Comparison of ENCODE assay signal across 12 mouse cellular contexts in genomic region chr6:120194963-120195362, GRCm38 (mm10).
DNase-seq lines count a peak whose midpoint lies in the region; ATAC-seq and TF ChIP-seq lines count a peak whose summit lies in the region.
"Had no signal": no experiment of that assay in that cellular context is flagged by ENCODE, and none has a peak within 500 bp of the region (broad histone marks: within the 10 kb centered on the region; RNA-seq: fewer than 3 reads in every experiment).

No protein-coding gene starts in this region.

- no peak overlapping the region for H3K4me3 ChIP-seq in kidney, adult 2 months (ENCODE audit: insufficient read depth, low read depth, low read length)
- no peak overlapping the region for H3K4me3 ChIP-seq in kidney, embryonic 14.5 days (ENCODE audit: low read length)
- no peak overlapping the region for H3K4me3 ChIP-seq in lung, adult 2 months (replicated peaks; ENCODE audit: extremely low read depth, low read depth, low read length)
- H3K4me3 ChIP-seq in testis, adult 2 months (ENCODE audit: control insufficient read depth, low read depth, low read length) = no peak overlapping the region
- H3K4me3 ChIP-seq in liver, embryonic 11.5 days (ENCODE audit: low read depth, low read length) = no peak overlapping the region
- H3K4me3 ChIP-seq in midbrain, embryonic 16.5 days (ENCODE audit: low read depth, low read length) = no peak overlapping the region
- H3K4me3 ChIP-seq: hindbrain, embryonic 13.5 days; limb, embryonic 15.5 days had no signal

- 37% methylated on average over 7 of the region's 7 CpGs for WGBS in kidney, adult 2 months
- whole genome bisulfite sequencing in kidney, embryonic 14.5 days = 21% methylated on average over 7 of the region's 7 CpGs
- 43% methylated on average over 7 of the region's 7 CpGs for WGBS in lung, adult 2 months
- WGBS in liver, embryonic 11.5 days = 34% methylated on average over 7 of the region's 7 CpGs
- 22% methylated on average over 7 of the region's 7 CpGs for WGBS in midbrain, embryonic 16.5 days

- TF ChIP-seq CTCF in kidney, adult 2 months (conservative IDR thresholded peaks at IDR 0.05; ENCODE audit: insufficient read depth, insufficient read length, low read depth, low read length) = no peak
- no peak for TF ChIP-seq CTCF in lung, adult 2 months (IDR thresholded peaks at IDR 0.05; ENCODE audit: insufficient read depth, low read length)
- TF ChIP-seq CTCF in testis, adult 2 months (IDR thresholded peaks at IDR 0.05; ENCODE audit: control insufficient read depth, insufficient read depth, insufficient replicate concordance, low read depth, low read length) = no peak

- peak; percentile 56 for DNase-seq in kidney, adult 2 months
- peak; percentile 65 for DNase-seq in gastrocnemius, postnatal 14 days
- peak; percentile 78 for DNase-seq in lung, adult 2 months
- DNase-seq in thymus, postnatal 25 days = no peak
- DNase-seq in liver, embryonic 11.5 days (ENCODE audit: low spot score) = no peak
- DNase-seq: heart, adult 18-20 months had no signal

- H3K9ac ChIP-seq in kidney, embryonic 14.5 days (ENCODE audit: low read depth, low read length) = no peak overlapping the region
- H3K9ac ChIP-seq in liver, embryonic 11.5 days (ENCODE audit: low read depth, low read length) = no peak overlapping the region
- H3K9ac ChIP-seq in midbrain, embryonic 16.5 days (ENCODE audit: low read depth, low read length) = no peak overlapping the region
- H3K9ac ChIP-seq: hindbrain, embryonic 13.5 days; limb, embryonic 15.5 days had no signal

- ATAC-seq in kidney, embryonic 14.5 days (ENCODE audit: low FRiP score, low TSS enrichment) = no peak
- no peak for ATAC-seq in liver, embryonic 11.5 days (replicated peaks; ENCODE audit: low FRiP score)
- no peak for ATAC-seq in midbrain, embryonic 16.5 days

- no peak overlapping the region for H3K27ac ChIP-seq in kidney, adult 2 months (ENCODE audit: insufficient read depth, low read depth, low read length)
- H3K27ac ChIP-seq in kidney, embryonic 14.5 days (ENCODE audit: low read depth, low read length) = no peak overlapping the region
- H3K27ac ChIP-seq in testis, adult 2 months (ENCODE audit: control insufficient read depth, insufficient read depth, low read depth, low read length) = peak overlapping the region; percentile 36; the same call in 1 of the 2 replicates
- H3K27ac ChIP-seq in liver, embryonic 11.5 days (ENCODE audit: low read depth, low read length) = no peak overlapping the region
- H3K27ac ChIP-seq in midbrain, embryonic 16.5 days (ENCODE audit: low read length) = no peak overlapping the region
- H3K27ac ChIP-seq: hindbrain, embryonic 13.5 days; limb, embryonic 15.5 days had no signal

- no peaks in the 10 kb centered on the region for H3K27me3 ChIP-seq in kidney, adult 2 months (replicated peaks; ENCODE audit: control insufficient read depth, insufficient read depth, low read length)
- H3K27me3 ChIP-seq in kidney, embryonic 14.5 days (ENCODE audit: control insufficient read depth, insufficient read depth, low read length) = no peaks in the 10 kb centered on the region
- H3K27me3 ChIP-seq in testis, adult 2 months (ENCODE audit: control insufficient read depth, insufficient read depth, low read length) = no peaks in the 10 kb centered on the region
- no peaks in the 10 kb centered on the region for H3K27me3 ChIP-seq in liver, embryonic 11.5 days (replicated peaks; ENCODE audit: control insufficient read depth, insufficient read depth, low read length)
- peaks cover 4% of the 10 kb centered on the region; the same call in 1 of the 2 replicates for H3K27me3 ChIP-seq in midbrain, embryonic 16.5 days (ENCODE audit: control insufficient read depth, insufficient read depth, low read depth, low read length)

- no peaks in the 10 kb centered on the region for H3K9me3 ChIP-seq in kidney, embryonic 14.5 days (ENCODE audit: control insufficient read depth, low read length)
- H3K9me3 ChIP-seq in liver, embryonic 11.5 days (ENCODE audit: control insufficient read depth, low read length) = no peaks in the 10 kb centered on the region
- no peaks in the 10 kb centered on the region for H3K9me3 ChIP-seq in midbrain, embryonic 16.5 days (replicated peaks; ENCODE audit: control insufficient read depth, low read length, poor library complexity, severe bottlenecking)
- H3K9me3 ChIP-seq: hindbrain, embryonic 13.5 days; limb, embryonic 15.5 days had no signal

- H3K36me3 ChIP-seq in kidney, adult 2 months (ENCODE audit: control insufficient read depth, insufficient read depth, low read length) = no peaks in the 10 kb centered on the region
- no peaks in the 10 kb centered on the region for H3K36me3 ChIP-seq in kidney, embryonic 14.5 days (ENCODE audit: control insufficient read depth, insufficient read depth, low read length)
- no peaks in the 10 kb centered on the region for H3K36me3 ChIP-seq in testis, adult 2 months (ENCODE audit: control insufficient read depth, insufficient read depth, low read length)
- no peaks in the 10 kb centered on the region for H3K36me3 ChIP-seq in liver, embryonic 11.5 days (ENCODE audit: control insufficient read depth, insufficient read depth, low read length)
- no peaks in the 10 kb centered on the region for H3K36me3 ChIP-seq in midbrain, embryonic 16.5 days (ENCODE audit: control insufficient read depth, insufficient read depth, low read length)
- H3K36me3 ChIP-seq: hindbrain, embryonic 13.5 days; limb, embryonic 15.5 days had no signal

- intact Hi-C loops in gastrocnemius, postnatal 14 days (cut with DNase I; ENCODE audit: low total_unique reads) = loop anchor here (5.0 to 10.0 kb wide), 4 partner anchors 160 to 700 kb away; partner anchors contain the start of gene Wnk1

- H3K4me1 ChIP-seq in kidney, adult 2 months (ENCODE audit: control insufficient read depth, insufficient read depth, low read length) = no peaks in the 10 kb centered on the region
- no peaks in the 10 kb centered on the region for H3K4me1 ChIP-seq in kidney, embryonic 14.5 days (ENCODE audit: control insufficient read depth, insufficient read depth, low read length)
- peaks cover 12% of the 10 kb centered on the region for H3K4me1 ChIP-seq in lung, adult 2 months (ENCODE audit: control insufficient read depth, insufficient read depth, low read length)
- peaks cover 12% of the 10 kb centered on the region for H3K4me1 ChIP-seq in testis, adult 2 months (ENCODE audit: control insufficient read depth, insufficient read depth, low read length)
- 0 out of 2 replicates have a peak, but pooled peaks cover 6% of the 10 kb centered on the region for H3K4me1 ChIP-seq in liver, embryonic 11.5 days (replicated peaks; ENCODE audit: control insufficient read depth, insufficient read depth, low read length)
- H3K4me1 ChIP-seq in midbrain, embryonic 16.5 days (ENCODE audit: control insufficient read depth, insufficient read depth, low read length) = no peaks in the 10 kb centered on the region

- TF ChIP-seq POLR2A in kidney, adult 2 months (IDR thresholded peaks at IDR 0.05; ENCODE audit: low read depth, low read length) = no peak
- TF ChIP-seq POLR2A in lung, adult 2 months (IDR thresholded peaks at IDR 0.05; ENCODE audit: borderline replicate concordance, extremely low read depth, low read depth, low read length) = no peak
- TF ChIP-seq POLR2A in testis, adult 2 months (IDR thresholded peaks at IDR 0.05; ENCODE audit: control insufficient read depth, low read depth, low read length) = peak; percentile 24; the same call in 1 of the 2 replicates

- H3K4me2 ChIP-seq in kidney, embryonic 14.5 days (replicated peaks; ENCODE audit: low read depth, low read length) = no peak overlapping the region
- no peak overlapping the region for H3K4me2 ChIP-seq in liver, embryonic 11.5 days
- H3K4me2 ChIP-seq in midbrain, embryonic 16.5 days (ENCODE audit: low read length) = no peak overlapping the region
- H3K4me2 ChIP-seq: hindbrain, embryonic 13.5 days; limb, embryonic 15.5 days; midbrain, embryonic 11.5 days had no signal

Comparison
In these comparisons a context has a peak if more than half of its experiments do, and no peak if none do; other contexts are left out.
1. DNase-seq: peak in kidney, adult 2 months (single experiment), gastrocnemius, postnatal 14 days (single experiment) and lung, adult 2 months (single experiment); none in thymus, postnatal 25 days (single experiment) and liver, embryonic 11.5 days (single experiment).